Mouse (Mus musculus) MEL-GATA-1-ER (cell line): ENCODE data around the gene Gm20661.
"Not testable (repeated sequence)": the region's sequence is repeated elsewhere in the genome, so short reads cannot be mapped to it uniquely, and the experiment has no call there.

ENCODE experiments used
- DNase-seq: peaks from one replicate; pipeline ENCODE4 v3.0.0-alpha.2; 2012; ENCODE audit warnings: low read depth; ENCODE audit errors: extremely low read depth

The Gm20661 gene

GRCm38 (mm10) chr9:108001922-108002770 lies 19.3 kb downstream of the Gm20661 start, which contains the start of gene Ip6k1:
Gene Ip6k1, plus strand, starts transcription at chr9:108002501.
- DNase-seq: peak; percentile 99

GRCm38 (mm10) chr9:108002778-108003530 lies 20.1 kb downstream of the Gm20661 start:
- no peak for DNase-seq

GRCm38 (mm10) chr9:108003531-108003890 lies 20.7 kb downstream of the Gm20661 start:
- DNase-seq: no peak

- no peak for DNase-seq
These were observed 25.2 kb downstream of the Gm20661 start for GRCm38 (mm10) chr9:108008041-108008440.

GRCm38 (mm10) chr9:108010385-108010784 lies 27.5 kb downstream of the Gm20661 start:
- no peak for DNase-seq

- not testable (repeated sequence) for DNase-seq
These were observed 30.7 kb downstream of the Gm20661 start for GRCm38 (mm10) chr9:108013577-108013976.

- DNase-seq: no peak
These were observed 34.3 kb downstream of the Gm20661 start for GRCm38 (mm10) chr9:108017127-108017526.

GRCm38 (mm10) chr9:108020741-108021140 lies 37.9 kb downstream of the Gm20661 start:
- no peak for DNase-seq

- DNase-seq: no peak
These were observed 40.4 kb downstream of the Gm20661 start for GRCm38 (mm10) chr9:108023216-108023615.

- DNase-seq: no peak
These were observed 43.7 kb downstream of the Gm20661 start for GRCm38 (mm10) chr9:108026584-108026983.

GRCm38 (mm10) chr9:108027867-108028266 lies 45.0 kb downstream of the Gm20661 start:
- no peak for DNase-seq

- DNase-seq: no peak
These were observed 49.3 kb downstream of the Gm20661 start for GRCm38 (mm10) chr9:108032126-108032525.

- peak; percentile 31 for DNase-seq
These were observed 52.7 kb downstream of the Gm20661 start for GRCm38 (mm10) chr9:108035331-108036156.
